ENCODE assay signal across 13 mouse cellular contexts in the genomic region with DNA sequence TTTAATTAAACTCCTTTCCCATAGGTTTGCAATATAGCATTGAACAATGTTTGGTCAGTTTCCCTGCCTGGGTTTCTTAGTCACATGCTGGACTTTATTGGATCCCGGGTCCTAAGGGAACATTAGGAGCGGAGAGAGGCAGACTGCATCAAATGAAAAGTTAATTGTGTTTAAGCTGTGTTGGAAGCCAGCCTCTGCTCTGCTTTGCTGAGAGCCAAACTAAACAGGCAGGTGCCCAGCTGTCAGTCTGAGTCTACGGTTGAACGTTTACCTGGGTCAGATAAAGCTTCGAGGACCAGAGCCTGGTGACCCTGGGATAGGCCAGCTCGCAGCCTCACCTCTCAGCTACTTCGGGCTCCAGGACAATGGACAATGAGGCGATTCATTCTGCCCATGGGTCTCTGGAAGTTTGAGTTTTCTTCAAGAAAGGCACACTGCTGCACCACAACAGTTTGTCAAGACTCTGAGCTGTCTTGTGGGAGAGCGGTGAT.
DNase-seq lines count a peak whose midpoint lies in the region; ATAC-seq and TF ChIP-seq lines count a peak whose summit lies in the region.
"Had no signal": no experiment of that assay in that cellular context is flagged by ENCODE, and none has a peak within 500 bp of the region (broad histone marks: within the 10 kb centered on the region; RNA-seq: fewer than 3 reads in every experiment).

No protein-coding gene starts in this region.

- peak; percentile 32 for DNase-seq in forebrain, embryonic 14.5 days (ENCODE audit: low spot score)
- DNase-seq in forebrain, postnatal 0 days: no peak
- DNase-seq in embryonic facial prominence, embryonic 14.5 days (ENCODE audit: low spot score): peak; percentile 38
- peak; percentile 55 for DNase-seq in limb, embryonic 11.5 days (ENCODE audit: low spot score)
- DNase-seq in midbrain, postnatal 0 days (ENCODE audit: low spot score): peak; percentile 43
- no peak for DNase-seq in retina, postnatal 1 day
- no peak for DNase-seq in cerebellum, postnatal 36 days
- no peak for DNase-seq in layer of hippocampus, adult 8-10 months (ENCODE audit: low spot score in 2 of 2)
- DNase-seq: gastrocnemius, postnatal 36 days; heart, postnatal 14 days; thymus, postnatal 36 days had no signal

- no peak overlapping the region for H3K27ac ChIP-seq in forebrain, embryonic 14.5 days (ENCODE audit: low read depth, low read length)
- H3K27ac ChIP-seq in forebrain, postnatal 0 days (ENCODE audit: low read depth, low read length): no peak overlapping the region
- H3K27ac ChIP-seq in embryonic facial prominence, embryonic 14.5 days (replicated peaks; ENCODE audit: low read depth, low read length): no peak overlapping the region
- peak overlapping the region; percentile 73 for H3K27ac ChIP-seq in limb, embryonic 11.5 days (replicated peaks; ENCODE audit: low read depth, low read length)
- H3K27ac ChIP-seq in midbrain, postnatal 0 days (ENCODE audit: low read depth, low read length): no peak overlapping the region
- H3K27ac ChIP-seq: liver, embryonic 12.5 days had no signal

- 0 out of 2 replicates have a peak, but pooled peaks have one; percentile 20 for ATAC-seq in forebrain, embryonic 14.5 days
- ATAC-seq in forebrain, postnatal 0 days: no peak
- ATAC-seq in embryonic facial prominence, embryonic 14.5 days (ENCODE audit: low read depth): no peak
- peak; percentile 78 for ATAC-seq in limb, embryonic 11.5 days (ENCODE audit: insufficient number of reproducible peaks, low FRiP score, low TSS enrichment, low read depth)
- no peak for ATAC-seq in midbrain, postnatal 0 days (ENCODE audit: low FRiP score)
- ATAC-seq: liver, embryonic 12.5 days had no signal

- no peaks in the 10 kb centered on the region for H3K36me3 ChIP-seq in forebrain, embryonic 14.5 days (ENCODE audit: control insufficient read depth, insufficient read depth, low read length)
- no peaks in the 10 kb centered on the region for H3K36me3 ChIP-seq in forebrain, postnatal 0 days (ENCODE audit: insufficient read depth)
- no peaks in the 10 kb centered on the region for H3K36me3 ChIP-seq in embryonic facial prominence, embryonic 14.5 days (ENCODE audit: control insufficient read depth, insufficient read depth, low read length)
- H3K36me3 ChIP-seq in limb, embryonic 11.5 days (ENCODE audit: control insufficient read depth, insufficient read depth, low read length): no peaks in the 10 kb centered on the region
- H3K36me3 ChIP-seq in midbrain, postnatal 0 days (ENCODE audit: insufficient read depth, low read length): no peaks in the 10 kb centered on the region
- H3K36me3 ChIP-seq: liver, embryonic 12.5 days had no signal

- H3K4me1 ChIP-seq in forebrain, embryonic 14.5 days (ENCODE audit: control insufficient read depth, insufficient read depth, low read length): 0 out of 2 replicates have a peak, but pooled peaks cover 7% of the 10 kb centered on the region
- no peaks in the 10 kb centered on the region for H3K4me1 ChIP-seq in forebrain, postnatal 0 days (ENCODE audit: insufficient read depth)
- H3K4me1 ChIP-seq in embryonic facial prominence, embryonic 14.5 days (ENCODE audit: control insufficient read depth, insufficient read depth, low read length): peaks cover 12% of the 10 kb centered on the region
- peaks cover 27% of the 10 kb centered on the region for H3K4me1 ChIP-seq in limb, embryonic 11.5 days (ENCODE audit: control insufficient read depth, insufficient read depth, low read length)
- H3K4me1 ChIP-seq in midbrain, postnatal 0 days (ENCODE audit: insufficient read depth, low read length): peaks cover 7% of the 10 kb centered on the region; the same call in 1 of the 2 replicates
- H3K4me1 ChIP-seq: liver, embryonic 12.5 days had no signal

- 36% methylated on average over 9 of the region's 9 CpGs for WGBS in forebrain, embryonic 14.5 days
- WGBS in forebrain, postnatal 0 days: 32% methylated on average over 9 of the region's 9 CpGs
- 32% methylated on average over 9 of the region's 9 CpGs for WGBS in embryonic facial prominence, embryonic 14.5 days
- WGBS in limb, embryonic 11.5 days: 37% methylated on average over 9 of the region's 9 CpGs
- WGBS in midbrain, postnatal 0 days: 58% methylated on average over 9 of the region's 9 CpGs

- no peak for TF ChIP-seq CTCF in forebrain, postnatal 0 days (IDR thresholded peaks at IDR 0.05; ENCODE audit: low read depth)
- TF ChIP-seq CTCF in midbrain, postnatal 0 days (IDR thresholded peaks at IDR 0.05): no peak

- no peak overlapping the region for H3K9ac ChIP-seq in forebrain, embryonic 14.5 days (ENCODE audit: low read length)
- H3K9ac ChIP-seq in forebrain, postnatal 0 days: no peak overlapping the region
- H3K9ac ChIP-seq in embryonic facial prominence, embryonic 14.5 days (ENCODE audit: low read depth, low read length): no peak overlapping the region
- no peak overlapping the region for H3K9ac ChIP-seq in limb, embryonic 11.5 days (ENCODE audit: low read length)
- no peak overlapping the region for H3K9ac ChIP-seq in midbrain, postnatal 0 days (replicated peaks; ENCODE audit: low read length, poor library complexity, severe bottlenecking)
- H3K9ac ChIP-seq: liver, embryonic 12.5 days had no signal

- no peaks in the 10 kb centered on the region for H3K9me3 ChIP-seq in forebrain, embryonic 14.5 days (replicated peaks; ENCODE audit: control insufficient read depth, low read length)
- H3K9me3 ChIP-seq in forebrain, postnatal 0 days (ENCODE audit: low read length): no peaks in the 10 kb centered on the region
- H3K9me3 ChIP-seq in embryonic facial prominence, embryonic 14.5 days (ENCODE audit: control insufficient read depth, low read length): no peaks in the 10 kb centered on the region
- H3K9me3 ChIP-seq in limb, embryonic 11.5 days (ENCODE audit: control insufficient read depth, low read length): no peaks in the 10 kb centered on the region
- H3K9me3 ChIP-seq in midbrain, postnatal 0 days (ENCODE audit: low read length): no peaks in the 10 kb centered on the region
- H3K9me3 ChIP-seq: liver, embryonic 12.5 days had no signal

- H3K4me3 ChIP-seq in forebrain, embryonic 14.5 days (ENCODE audit: low read depth, low read length): no peak overlapping the region
- no peak overlapping the region for H3K4me3 ChIP-seq in forebrain, postnatal 0 days (ENCODE audit: low read depth, low read length)
- H3K4me3 ChIP-seq in embryonic facial prominence, embryonic 14.5 days (ENCODE audit: low read depth, low read length): no peak overlapping the region
- no peak overlapping the region for H3K4me3 ChIP-seq in limb, embryonic 11.5 days (ENCODE audit: low read depth, low read length)
- H3K4me3 ChIP-seq in midbrain, postnatal 0 days (ENCODE audit: low read depth, low read length): no peak overlapping the region
- H3K4me3 ChIP-seq: erythroblast, embryonic 14.5 days; liver, embryonic 12.5 days had no signal

- no peaks in the 10 kb centered on the region for H3K27me3 ChIP-seq in forebrain, embryonic 14.5 days (replicated peaks; ENCODE audit: control insufficient read depth, insufficient read depth, low read length)
- H3K27me3 ChIP-seq in forebrain, postnatal 0 days (ENCODE audit: insufficient read depth, low read length): no peaks in the 10 kb centered on the region
- H3K27me3 ChIP-seq in embryonic facial prominence, embryonic 14.5 days (replicated peaks; ENCODE audit: control insufficient read depth, insufficient read depth, low read length): no peaks in the 10 kb centered on the region
- no peaks in the 10 kb centered on the region for H3K27me3 ChIP-seq in limb, embryonic 11.5 days (ENCODE audit: control insufficient read depth, insufficient read depth, low read length)
- H3K27me3 ChIP-seq in midbrain, postnatal 0 days (ENCODE audit: insufficient read depth, low read length): no peaks in the 10 kb centered on the region
- H3K27me3 ChIP-seq: liver, embryonic 12.5 days had no signal

- no peak overlapping the region for H3K4me2 ChIP-seq in forebrain, embryonic 14.5 days (ENCODE audit: low read length)
- no peak overlapping the region for H3K4me2 ChIP-seq in forebrain, postnatal 0 days (ENCODE audit: low read depth)
- no peak overlapping the region for H3K4me2 ChIP-seq in embryonic facial prominence, embryonic 14.5 days (ENCODE audit: low read depth, low read length)
- H3K4me2 ChIP-seq in limb, embryonic 11.5 days (ENCODE audit: low read depth, severe bottlenecking): no peak overlapping the region
- H3K4me2 ChIP-seq in midbrain, postnatal 0 days (ENCODE audit: low read depth, low read length, poor library complexity, severe bottlenecking): no peak overlapping the region
- H3K4me2 ChIP-seq: liver, embryonic 12.5 days had no signal

Comparison
In these comparisons a context has a peak if more than half of its experiments do, and no peak if none do; other contexts are left out.
1. ATAC-seq: peak in forebrain, embryonic 14.5 days (single experiment) and limb, embryonic 11.5 days (single experiment); none in forebrain, postnatal 0 days (single experiment), embryonic facial prominence, embryonic 14.5 days (single experiment) and midbrain, postnatal 0 days (single experiment).
2. DNase-seq: peak in forebrain, embryonic 14.5 days (single experiment), embryonic facial prominence, embryonic 14.5 days (single experiment), limb, embryonic 11.5 days (single experiment) and midbrain, postnatal 0 days (single experiment); none in forebrain, postnatal 0 days (single experiment), retina, postnatal 1 day (single experiment), cerebellum, postnatal 36 days (0 of 2) and layer of hippocampus, adult 8-10 months (0 of 2).